ENCODE assay signal across 8 mouse cellular contexts in the genomic region with DNA sequence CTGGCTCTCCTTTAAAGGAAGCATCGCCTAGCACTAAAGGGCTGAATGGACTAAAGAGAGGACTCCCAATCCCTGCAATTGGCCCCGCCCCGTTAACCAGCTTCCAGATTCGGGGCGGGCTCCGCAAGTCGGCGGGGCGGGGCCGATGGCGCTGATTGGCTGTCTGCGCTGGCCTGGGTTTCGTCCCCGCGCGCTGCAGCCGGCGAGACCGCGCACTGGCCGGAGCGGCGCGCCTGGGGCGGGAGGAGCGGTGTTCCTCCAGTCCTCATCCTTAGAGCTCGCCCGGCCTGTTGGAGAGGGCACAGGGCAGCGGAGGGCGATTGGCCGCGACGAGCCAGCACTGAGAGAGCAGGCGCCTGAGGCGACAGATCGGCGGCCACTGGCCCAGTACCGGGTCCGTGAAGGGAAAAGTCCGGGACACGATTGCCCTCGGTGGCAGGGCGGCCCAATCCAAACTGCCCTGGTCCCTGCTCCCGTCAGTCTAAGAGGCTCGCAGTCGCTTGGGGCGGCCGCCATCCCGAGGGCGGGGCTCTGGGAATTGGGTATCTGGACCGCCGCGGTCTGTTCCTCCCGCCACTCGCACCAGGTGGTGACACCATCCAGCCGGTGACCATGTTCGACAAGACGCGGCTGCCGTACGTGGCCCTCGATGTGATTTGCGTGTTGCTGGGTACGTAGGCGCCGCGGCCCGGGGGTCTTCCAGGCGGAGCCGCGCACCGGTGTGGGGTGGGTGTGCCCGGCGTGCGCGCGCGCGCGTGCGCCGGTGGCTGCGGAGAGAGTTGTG. TPM values are rescaled to one million over a fixed set of nuclear protein-coding genes. Genes with fewer than 3 reads are reported as not detected.
DNase-seq lines count a peak whose midpoint lies in the region; TF ChIP-seq lines count a peak whose summit lies in the region.

A gene (plus strand): TSS at position 196 of the 784 bp plus-strand sequence.

- no peaks in the 10 kb centered on the region for H3K36me3 ChIP-seq in macrophage (ENCODE audit: inconsistent target)

- no peak; the same call in 1 of the 2 replicates for TF ChIP-seq CTCF in left cerebral cortex, adult 2 months (IDR thresholded peaks at IDR 0.05)

- peak within 1 kb of the TSS; percentile 91 for H3K27ac ChIP-seq in left cerebral cortex, adult 2 months
- H3K27ac ChIP-seq in macrophage = no peak within 1 kb of the TSS

- H3K4me3 ChIP-seq in left cerebral cortex, adult 2 months = peak within 1 kb of the TSS; percentile 93
- H3K4me3 ChIP-seq in macrophage (ENCODE audit: inconsistent target) = peak within 1 kb of the TSS; percentile 15; the same call in 1 of the 2 replicates

- whole genome bisulfite sequencing in macrophage (ENCODE audit: missing documents) = under 1% methylated on average over 66 of the region's 83 CpGs

- no peaks in the 10 kb centered on the region for H3K79me2 ChIP-seq in macrophage (ENCODE audit: inconsistent target)

- intact Hi-C loops in left cerebral cortex, adult 2 months (cut with DNase I) = loop anchor here (2.0 to 5.0 kb wide), 2 partner anchors 40 to 138 kb away; a partner anchor contains a TSS

- peak; percentile 95 to 97 for DNase-seq in adrenal gland, adult 18-20 months (ENCODE audit: low spot score in 2 of 2)
- peak; percentile 99 for DNase-seq in embryo, embryonic 10.5 days (ENCODE audit: low spot score)
- peak; percentile 98 for DNase-seq in gastrocnemius, postnatal 10 days
- peak; percentile 52 for DNase-seq in hindlimb bud, embryonic 11.5 days (ENCODE audit: extremely low spot score, low read depth, low spot score)
- DNase-seq in left cerebral cortex, adult 2 months (ENCODE audit: extremely low spot score in 1 of 2, low spot score in 2 of 2) = peak; percentile 95 to 96
- peak; percentile 97 for DNase-seq in right cerebral cortex, adult 18-20 months
- DNase-seq in urinary bladder, adult 2 months (ENCODE audit: low spot score) = peak; percentile 94

RNA-seq across cellular contexts. Expression of the gene that starts here (rescaled TPM):
- total RNA-seq in adrenal gland, adult 18-20 months (2021) = 100 to 1,000 TPM; 193 to 238 TPM
- total RNA-seq in gastrocnemius, postnatal 10 days (2021) = 10 to 100 TPM; 78.3 to 89.9 TPM
- 10 to 100 TPM; 26.8 to 27.4 TPM for total RNA-seq in left cerebral cortex, adult 2 months (2021)
- total RNA-seq in macrophage (2018; cell fraction: chromatin; rRNA removed) = 10 to 100 TPM in 3 of 26 experiments, 1 to 10 TPM in 12, not detected in 11; 1.3 to 25.8 (median 3.9) TPM
- 10 to 100 TPM in 13 of 26 experiments, under 1 TPM in 13; 0.19 to 31.0 (median 7.6) TPM for total RNA-seq in macrophage (2018; cell fraction: cytosol; rRNA removed)
- 10 to 100 TPM in 13 of 26 experiments, 1 to 10 TPM in 2, under 1 TPM in 8, not detected in 3; 0.59 to 32.1 (median 11.5) TPM for total RNA-seq in macrophage (2018; cell fraction: nucleus; rRNA removed)
- 0.39 to 1.2 TPM (median 0.46 TPM) in 3 replicates for polyA plus RNA-seq in macrophage (2018)
- 139 and 141 TPM in 2 replicates for polyA plus RNA-seq in urinary bladder, adult 2 months (2012; rRNA removed)

Comparison
In these comparisons a context has a peak if more than half of its experiments do, and no peak if none do; other contexts are left out.
1. RNA of the gene that starts here (polyA plus RNA-seq): 139 to 141 TPM in urinary bladder, adult 2 months; 0.39 to 1.2 TPM in macrophage; every median in the first group is over 10 times any median in the second.
2. Peak in every context shown above with its lines, with median percentiles within 50 percentile points of each other: DNase-seq.